Mouse (Mus musculus) stomach, postnatal 0 days (tissue): ENCODE data around the gene Col13a1.

Source experiments
- CTCF ChIP-seq: IDR thresholded peaks from 2 replicates; pipeline ENCODE4 v1.5.1; 2016; ENCODE audit warnings: antibody characterized with exemption, low read depth, mild to moderate bottlenecking, moderate library complexity
- EP300 ChIP-seq: optimal IDR thresholded peaks from 2 replicates; pipeline ENCODE3; 2016; ENCODE audit warnings: antibody characterized with exemption

DNA sequence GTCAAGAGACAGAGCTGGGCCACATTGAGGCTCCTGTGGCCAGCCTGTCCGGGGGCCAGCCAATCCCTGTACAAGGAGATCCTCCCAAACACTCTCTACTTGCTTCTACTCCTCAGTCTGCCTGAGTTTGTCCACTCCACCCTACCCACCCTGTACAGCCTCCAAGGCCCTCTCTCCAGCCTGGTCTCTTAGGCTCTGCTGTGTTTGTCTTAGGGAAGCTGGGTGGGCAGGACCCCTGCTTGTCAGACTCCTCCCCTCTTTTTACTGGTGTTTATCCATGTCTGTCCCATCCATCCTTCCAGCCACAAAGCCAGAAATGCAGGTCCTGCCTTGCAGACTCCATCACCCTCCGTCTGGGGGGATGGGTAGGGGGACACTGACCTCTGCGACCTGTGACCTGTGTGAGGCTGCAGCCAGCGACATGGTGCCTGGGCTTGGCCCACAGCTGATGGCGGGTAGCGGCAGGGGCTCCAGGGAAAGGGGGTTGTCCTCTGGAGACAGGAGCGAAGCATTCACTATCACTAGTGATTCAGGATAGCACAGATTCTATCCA lies 41.2 kb upstream of the Col13a1 start:
- TF ChIP-seq CTCF (no peak), EP300 (no peak)
